Mouse (Mus musculus): ENCODE measurements at regions not wholly inside any gene's neighbourhood (a gene's known extent, or its start where the extent isn't known, plus 50 kb on each side); places are given as distances from the start of the nearest gene placed in this dataset.

DNA sequence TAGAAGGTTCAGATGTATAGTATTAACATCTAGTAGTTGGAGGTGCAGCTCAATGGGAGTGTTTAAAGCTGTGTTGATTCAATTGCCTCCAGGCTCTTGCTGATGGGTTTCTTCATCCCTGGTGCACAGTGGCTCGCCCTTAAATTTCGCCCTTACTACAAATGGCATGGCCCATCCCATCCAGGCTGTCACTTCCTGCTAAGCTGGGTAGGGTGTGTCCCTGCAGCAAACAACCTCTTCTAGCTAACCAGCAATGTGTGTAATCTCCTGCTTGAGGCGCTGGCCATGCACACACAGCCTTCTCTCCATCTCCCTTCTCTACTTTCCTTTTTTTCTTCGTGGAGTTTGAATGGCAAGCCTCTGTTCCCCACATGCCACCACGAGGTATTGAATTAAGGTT is 238.1 kb upstream of the Id2 start:
- TF ChIP-seq CTCF (IDR thresholded peaks at IDR 0.05; ENCODE audit: control insufficient read depth, insufficient read depth, insufficient read length) (no peak), CEBPB (IDR thresholded peaks at IDR 0.05; ENCODE audit: low read depth) (no peak), USF1 (IDR thresholded peaks at IDR 0.05; ENCODE audit: low read depth) (no peak), FOSL1 (IDR thresholded peaks at IDR 0.05; ENCODE audit: insufficient read depth, low read length, poor library complexity, severe bottlenecking) (no peak), MYOG (IDR thresholded peaks at IDR 0.05; ENCODE audit: control insufficient read depth, extremely low read depth, insufficient read length) (no peak), MAX (IDR thresholded peaks at IDR 0.05) (no peak), MYOD1 (IDR thresholded peaks at IDR 0.05; ENCODE audit: control insufficient read depth, insufficient read length, low read depth) (no peak)
